ENCODE assay signal across 27 mouse cellular contexts in the genomic region with DNA sequence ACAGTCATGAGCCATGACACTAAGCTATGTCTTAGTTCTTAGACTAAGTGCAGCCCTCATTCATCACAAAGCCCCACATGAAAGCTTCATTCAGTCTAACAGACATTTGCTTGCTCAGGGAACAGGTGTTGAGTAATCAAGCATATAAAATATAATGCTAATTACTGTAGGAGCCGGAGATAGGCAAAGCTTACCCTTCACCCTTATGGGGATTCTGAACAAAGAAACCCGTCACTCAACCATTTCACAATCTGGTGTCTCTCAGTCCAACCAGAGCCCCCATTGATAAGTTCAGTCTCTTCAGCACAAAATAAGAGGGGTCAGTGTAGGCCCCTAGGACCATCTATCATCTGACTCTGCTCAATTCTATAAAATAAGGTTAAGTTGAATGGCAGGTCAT.
DNase-seq lines count a peak whose midpoint lies in the region; ATAC-seq and TF ChIP-seq lines count a peak whose summit lies in the region.
"Had no signal": no experiment of that assay in that cellular context is flagged by ENCODE, and none has a peak within 500 bp of the region (broad histone marks: within the 10 kb centered on the region; RNA-seq: fewer than 3 reads in every experiment).

No protein-coding gene starts in this region.

- H3K4me1 ChIP-seq in forebrain, embryonic 15.5 days = 0 out of 2 replicates have a peak, but pooled peaks cover 3% of the 10 kb centered on the region
- no peaks in the 10 kb centered on the region for H3K4me1 ChIP-seq in forebrain, embryonic 11.5 days (replicated peaks; ENCODE audit: control insufficient read depth, insufficient read depth, low read length)
- no peaks in the 10 kb centered on the region for H3K4me1 ChIP-seq in midbrain, embryonic 12.5 days
- no peaks in the 10 kb centered on the region for H3K4me1 ChIP-seq in midbrain, embryonic 16.5 days (ENCODE audit: control insufficient read depth, insufficient read depth, low read length)
- H3K4me1 ChIP-seq in hindbrain, embryonic 14.5 days (replicated peaks; ENCODE audit: control insufficient read depth, insufficient read depth, low read length) = no peaks in the 10 kb centered on the region
- H3K4me1 ChIP-seq: liver, embryonic 12.5 days; neural tube, embryonic 13.5 days had no signal

- H3K27ac ChIP-seq in forebrain, embryonic 15.5 days (replicated peaks) = peak overlapping the region; percentile 3
- H3K27ac ChIP-seq in forebrain, embryonic 11.5 days (ENCODE audit: low read depth, low read length) = no peak overlapping the region
- no peak overlapping the region for H3K27ac ChIP-seq in midbrain, embryonic 12.5 days (replicated peaks)
- no peak overlapping the region for H3K27ac ChIP-seq in midbrain, embryonic 16.5 days (ENCODE audit: low read length)
- H3K27ac ChIP-seq in hindbrain, embryonic 14.5 days = no peak overlapping the region
- H3K27ac ChIP-seq in gastrocnemius, adult 2 months = no peak overlapping the region
- H3K27ac ChIP-seq: liver, embryonic 12.5 days; neural tube, embryonic 13.5 days had no signal

- no peak overlapping the region for H3K4me3 ChIP-seq in forebrain, embryonic 15.5 days
- H3K4me3 ChIP-seq in forebrain, embryonic 11.5 days (ENCODE audit: low read depth, low read length) = no peak overlapping the region
- no peak overlapping the region for H3K4me3 ChIP-seq in midbrain, embryonic 12.5 days
- no peak overlapping the region for H3K4me3 ChIP-seq in midbrain, embryonic 16.5 days (ENCODE audit: low read depth, low read length)
- H3K4me3 ChIP-seq in hindbrain, embryonic 14.5 days (replicated peaks; ENCODE audit: low read length) = no peak overlapping the region
- H3K4me3 ChIP-seq in gastrocnemius, adult 2 months = no peak overlapping the region
- H3K4me3 ChIP-seq: erythroblast, embryonic 14.5 days; liver, embryonic 12.5 days; myocyte; neural tube, embryonic 13.5 days had no signal

- no peak overlapping the region for H3K9ac ChIP-seq in forebrain, embryonic 15.5 days (replicated peaks)
- H3K9ac ChIP-seq in forebrain, embryonic 11.5 days (ENCODE audit: low read length) = no peak overlapping the region
- no peak overlapping the region for H3K9ac ChIP-seq in midbrain, embryonic 12.5 days (replicated peaks)
- H3K9ac ChIP-seq in midbrain, embryonic 16.5 days (ENCODE audit: low read depth, low read length) = no peak overlapping the region
- no peak overlapping the region for H3K9ac ChIP-seq in hindbrain, embryonic 14.5 days
- H3K9ac ChIP-seq: liver, embryonic 12.5 days; liver, postnatal 0 days; neural tube, embryonic 13.5 days had no signal

- H3K9me3 ChIP-seq in forebrain, embryonic 15.5 days = no peaks in the 10 kb centered on the region
- H3K9me3 ChIP-seq in forebrain, embryonic 11.5 days (ENCODE audit: control insufficient read depth, low read length) = no peaks in the 10 kb centered on the region
- H3K9me3 ChIP-seq in midbrain, embryonic 12.5 days = no peaks in the 10 kb centered on the region
- H3K9me3 ChIP-seq in midbrain, embryonic 16.5 days (replicated peaks; ENCODE audit: control insufficient read depth, low read length, poor library complexity, severe bottlenecking) = no peaks in the 10 kb centered on the region
- H3K9me3 ChIP-seq in hindbrain, embryonic 14.5 days (ENCODE audit: control insufficient read depth, low read length) = no peaks in the 10 kb centered on the region
- H3K9me3 ChIP-seq: liver, embryonic 12.5 days; neural tube, embryonic 13.5 days had no signal

- DNase-seq in forebrain, embryonic 11.5 days (ENCODE audit: low spot score) = no peak
- DNase-seq in hindbrain, embryonic 14.5 days (ENCODE audit: low spot score) = peak; percentile 39
- no peak for DNase-seq in neural tube, embryonic 10.5 days (ENCODE audit: extremely low spot score, low spot score)
- no peak for DNase-seq in gastrocnemius, adult 2 months
- DNase-seq: adrenal gland, postnatal 14 days; cerebellum, adult 11-12 months; cerebellum, adult 9-11 months; gastrocnemius, postnatal 36 days; heart, adult 18-20 months; heart, postnatal 36 days; kidney, adult 9 months; kidney, postnatal 14 days; liver, postnatal 0 days; lung, postnatal 36 days; midbrain, embryonic 14.5 days; right cerebral cortex, postnatal 14 days; thymus, postnatal 4 days had no signal

- no peaks in the 10 kb centered on the region for H3K27me3 ChIP-seq in forebrain, embryonic 15.5 days
- no peaks in the 10 kb centered on the region for H3K27me3 ChIP-seq in forebrain, embryonic 11.5 days (ENCODE audit: control insufficient read depth, insufficient read depth, low read length)
- H3K27me3 ChIP-seq in midbrain, embryonic 12.5 days = no peaks in the 10 kb centered on the region
- H3K27me3 ChIP-seq in midbrain, embryonic 16.5 days (ENCODE audit: control insufficient read depth, insufficient read depth, low read depth, low read length) = no peaks in the 10 kb centered on the region
- H3K27me3 ChIP-seq in hindbrain, embryonic 14.5 days (ENCODE audit: control insufficient read depth, insufficient read depth, low read length) = no peaks in the 10 kb centered on the region
- H3K27me3 ChIP-seq: liver, embryonic 12.5 days; neural tube, embryonic 13.5 days had no signal

- TF ChIP-seq CTCF in gastrocnemius, adult 2 months (IDR thresholded peaks at IDR 0.05) = no peak

- intact Hi-C loops in gastrocnemius, adult 2 months (cut with DNase I) = no loop called here

- 21% methylated on average over 2 of the region's 2 CpGs for WGBS in forebrain, embryonic 15.5 days
- 62% methylated on average over 2 of the region's 2 CpGs for WGBS in forebrain, embryonic 11.5 days
- 68% methylated on average over 2 of the region's 2 CpGs for WGBS in midbrain, embryonic 12.5 days
- whole genome bisulfite sequencing in midbrain, embryonic 16.5 days = 42% methylated on average over 2 of the region's 2 CpGs
- 31% methylated on average over 2 of the region's 2 CpGs for WGBS in hindbrain, embryonic 14.5 days

- 0 out of 2 replicates have a peak, but pooled peaks have one; percentile 13 for ATAC-seq in forebrain, embryonic 15.5 days (replicated peaks)
- ATAC-seq in forebrain, embryonic 11.5 days (replicated peaks; ENCODE audit: low FRiP score) = no peak; the same call in 1 of the 2 replicates
- peak; percentile 44; the same call in 1 of the 2 replicates for ATAC-seq in midbrain, embryonic 12.5 days (ENCODE audit: low FRiP score, low read depth)
- ATAC-seq in midbrain, embryonic 16.5 days = no peak
- no peak for ATAC-seq in hindbrain, embryonic 14.5 days (ENCODE audit: low FRiP score)
- ATAC-seq: CD4-positive, CD25-positive, alpha-beta regulatory T cell, adult 4 months; intestine, postnatal 0 days; liver, embryonic 12.5 days; liver, postnatal 0 days had no signal

- H3K4me2 ChIP-seq in forebrain, embryonic 15.5 days (replicated peaks) = no peak overlapping the region
- H3K4me2 ChIP-seq in forebrain, embryonic 11.5 days (ENCODE audit: low read depth, low read length, severe bottlenecking) = no peak overlapping the region
- no peak overlapping the region for H3K4me2 ChIP-seq in midbrain, embryonic 12.5 days (replicated peaks)
- H3K4me2 ChIP-seq in midbrain, embryonic 16.5 days (ENCODE audit: low read length) = no peak overlapping the region
- H3K4me2 ChIP-seq in hindbrain, embryonic 14.5 days (replicated peaks) = no peak overlapping the region
- H3K4me2 ChIP-seq: heart, embryonic 11.5 days; liver, embryonic 12.5 days; neural tube, embryonic 13.5 days had no signal

- H3K36me3 ChIP-seq in forebrain, embryonic 15.5 days = no peaks in the 10 kb centered on the region
- H3K36me3 ChIP-seq in forebrain, embryonic 11.5 days (ENCODE audit: control insufficient read depth, insufficient read depth, low read length) = no peaks in the 10 kb centered on the region
- H3K36me3 ChIP-seq in midbrain, embryonic 12.5 days = no peaks in the 10 kb centered on the region
- no peaks in the 10 kb centered on the region for H3K36me3 ChIP-seq in midbrain, embryonic 16.5 days (ENCODE audit: control insufficient read depth, insufficient read depth, low read length)
- no peaks in the 10 kb centered on the region for H3K36me3 ChIP-seq in hindbrain, embryonic 14.5 days (replicated peaks; ENCODE audit: control insufficient read depth, insufficient read depth)
- H3K36me3 ChIP-seq: liver, embryonic 12.5 days; neural tube, embryonic 13.5 days had no signal

Comparison
In these comparisons a context has a peak if more than half of its experiments do, and no peak if none do; other contexts are left out.
1. ATAC-seq: peak in forebrain, embryonic 15.5 days (single experiment) and midbrain, embryonic 12.5 days (single experiment); none in forebrain, embryonic 11.5 days (single experiment), midbrain, embryonic 16.5 days (single experiment) and hindbrain, embryonic 14.5 days (single experiment).